Mouse (Mus musculus) stomach, embryonic 16.5 days (tissue): ENCODE measurements around the gene Sod2. TPM values are rescaled to one million over a fixed set of nuclear protein-coding genes. Genes with fewer than 3 reads are reported as not detected.
A peak's percentile ranks its signal among the peaks of the same experiment; 100 is the strongest.
"Not testable (repeated sequence)": the region's sequence is repeated elsewhere in the genome, so short reads cannot be mapped to it uniquely, and the experiment has no call there.

Source experiments
- ATAC-seq: fragments of 200-750 bp; cut with Nextera tagmentation; 2 replicates; pipeline ENCODE4 v1.8.0; 2017; ENCODE audit warnings: moderate number of reproducible peaks, moderate TSS enrichment; ENCODE audit not compliant: insufficient read depth, low FRiP score
- H3K27ac ChIP-seq: fragments of 300-500 bp; sonication (generic); 2 replicates; pipeline ENCODE4 v1.5.1; 2014; ENCODE audit warnings: low read length
- H3K27me3 ChIP-seq: fragments of 300-500 bp; sonication (generic); 2 replicates; pipeline ENCODE4 v1.6.1; 2014; ENCODE audit warnings: low read length, control low read depth, mixed read lengths; ENCODE audit not compliant: control insufficient read depth, insufficient read depth
- H3K36me3 ChIP-seq: fragments of 300-500 bp; sonication (generic); 2 replicates; pipeline ENCODE4 v1.6.1; 2014; ENCODE audit warnings: low read length; ENCODE audit not compliant: control insufficient read depth, insufficient read depth
- H3K4me1 ChIP-seq: fragments of 300-500 bp; sonication (generic); 2 replicates; pipeline ENCODE4 v1.6.1; 2014; ENCODE audit warnings: low read length, control low read depth, mixed read lengths; ENCODE audit not compliant: control insufficient read depth, insufficient read depth
- H3K4me2 ChIP-seq: fragments of 300-500 bp; sonication (generic); 2 replicates; pipeline ENCODE4 v1.6.1; 2014; ENCODE audit warnings: low read depth, low read length, mixed read lengths
- H3K4me3 ChIP-seq: fragments of 300-500 bp; sonication (generic); replicated peaks from 2 replicates; pipeline ENCODE4 v1.5.1; 2014; ENCODE audit warnings: mild to moderate bottlenecking, low read length
- H3K9ac ChIP-seq: fragments of 300-500 bp; sonication (generic); 2 replicates; pipeline ENCODE4 v1.6.1; 2014; ENCODE audit warnings: low read length
- H3K9me3 ChIP-seq: fragments of 300-500 bp; sonication (generic); replicated peaks from 2 replicates; pipeline ENCODE4 v1.6.1; 2016; ENCODE audit warnings: low read length, control low read depth; ENCODE audit not compliant: control insufficient read depth
- WGBS: fragments of 180-500 bp; shearing (Covaris S2); extraction: QIAGEN DNeasy Blood & Tissue Kit; methylation state at CpG from one replicate; pipeline ENCODE4 v1.1.7; 2014; 5-methylcytosine and 5-hydroxymethylcytosine counted together
- polyA plus RNA-seq: library from polyadenylated mRNA; unstranded; fragments of >200 nt; fragmentation: Nextera tagmentation; extraction: Ambion mirVana; gene quantifications from 2 replicates; pipeline ENCODE4 v1.2.1, GENCODE M21; 2015

The Sod2 gene
- polyA plus RNA-seq, 1 experiment from 2014 or later = 130 TPM

DNA sequence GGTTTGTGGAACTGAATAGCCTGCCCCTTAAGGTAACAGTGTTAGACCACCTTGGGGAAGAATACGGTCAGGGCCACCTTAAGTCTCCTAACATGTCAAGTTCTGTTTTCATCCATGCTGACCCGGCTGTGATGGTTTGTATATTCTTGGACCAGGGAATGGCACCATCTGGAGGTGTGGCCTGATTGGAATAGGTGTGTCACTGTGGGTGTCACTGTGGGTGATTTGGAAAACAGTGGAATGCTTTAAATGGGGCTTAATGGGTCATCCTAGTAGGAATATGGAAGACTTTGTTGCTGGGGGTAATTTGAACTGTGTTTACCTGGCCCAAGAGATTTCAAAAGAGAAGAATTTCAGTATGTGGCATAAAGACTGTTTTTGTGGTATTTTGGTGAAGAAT, 2.2 kb upstream of the Sod2 start:
- WGBS = 49% methylated on average over 2 of the region's 2 CpGs
- not testable (repeated sequence) for H3K9ac ChIP-seq, ATAC-seq

DNA sequence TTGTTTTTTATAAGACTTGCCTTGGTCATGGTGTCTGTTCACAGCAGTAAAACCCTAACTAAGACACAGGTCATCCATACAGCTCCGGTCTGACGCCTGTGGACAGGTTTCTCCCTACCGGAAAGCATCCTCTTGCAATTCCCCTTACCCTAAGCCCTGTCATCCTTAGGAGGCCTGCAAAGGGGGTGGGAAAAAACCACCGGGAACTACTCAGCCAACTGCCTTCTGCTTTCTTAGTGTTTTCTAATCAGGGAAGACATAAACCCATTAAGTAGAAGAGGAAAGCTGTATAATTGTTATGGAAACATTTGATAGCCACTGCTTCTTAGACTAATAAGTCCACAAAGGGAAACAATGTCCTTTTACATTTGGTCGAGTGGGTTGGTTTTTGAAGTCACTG, 338 bp downstream of the Sod2 start:
- ATAC-seq = no peak
- H3K9ac ChIP-seq = peak overlapping the region; percentile 70
- peak overlapping the region; percentile 86 for H3K4me2 ChIP-seq
- H3K36me3 ChIP-seq = no peaks in the 10 kb centered on the region
- no peaks in the 10 kb centered on the region for H3K27me3 ChIP-seq
- H3K27ac ChIP-seq = peak overlapping the region; percentile 59; the same call in 1 of the 2 replicates
- peak overlapping the region; percentile 82 for H3K4me3 ChIP-seq
- WGBS = 51% methylated on average over 5 of the region's 5 CpGs
- H3K9me3 ChIP-seq = no peaks in the 10 kb centered on the region
- peaks cover 13% of the 10 kb centered on the region for H3K4me1 ChIP-seq

More for the DNA sequence above, 2.2 kb upstream of the Sod2 start:
- H3K9me3 ChIP-seq, H3K36me3 ChIP-seq, H3K27me3 ChIP-seq, H3K27ac ChIP-seq, H3K4me3 ChIP-seq, H3K4me2 ChIP-seq: not testable (repeated sequence)
- H3K4me1 ChIP-seq = peaks cover 13% of the 10 kb centered on the region

DNA sequence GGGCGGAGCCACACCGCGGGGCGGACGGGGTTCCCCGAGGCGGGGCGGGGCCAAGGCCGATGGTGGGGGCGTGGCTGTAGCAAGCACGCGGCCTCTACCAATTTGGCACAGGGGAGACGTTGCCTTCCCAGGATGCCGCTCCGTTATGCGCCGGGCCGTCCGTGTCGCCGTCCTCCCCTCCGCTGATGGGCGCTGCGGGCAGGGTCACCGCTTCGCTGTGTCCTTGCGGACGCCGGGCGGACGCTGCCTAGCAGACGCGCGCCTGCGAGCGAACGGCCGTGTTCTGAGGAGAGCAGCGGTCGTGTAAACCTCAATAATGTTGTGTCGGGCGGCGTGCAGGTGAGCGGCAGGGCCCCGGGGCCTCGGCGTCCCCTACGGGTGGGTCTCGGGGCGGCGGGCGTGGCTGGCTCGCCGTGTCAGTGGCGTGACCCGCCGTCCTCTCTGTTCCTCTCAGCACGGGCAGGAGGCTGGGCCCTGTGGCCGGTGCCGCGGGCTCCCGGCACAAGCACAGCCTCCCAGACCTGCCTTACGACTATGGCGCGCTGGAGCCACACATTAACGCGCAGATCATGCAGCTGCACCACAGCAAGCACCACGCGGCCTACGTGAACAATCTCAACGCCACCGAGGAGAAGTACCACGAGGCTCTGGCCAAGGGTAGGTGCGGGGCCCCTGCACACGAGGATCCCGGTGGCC, 1.2 kb downstream of the Sod2 start:
- peak; percentile 98 for ATAC-seq
- peak overlapping the region; percentile 86 for H3K4me2 ChIP-seq
- H3K36me3 ChIP-seq = no peaks in the 10 kb centered on the region
- peak overlapping the region; percentile 74 for H3K9ac ChIP-seq
- H3K4me3 ChIP-seq = peak overlapping the region; percentile 82
- H3K9me3 ChIP-seq = no peaks in the 10 kb centered on the region
- H3K4me1 ChIP-seq = peaks cover 13% of the 10 kb centered on the region
- no peaks in the 10 kb centered on the region for H3K27me3 ChIP-seq
- H3K27ac ChIP-seq = peak overlapping the region; percentile 89
- 0% methylated on average over 76 of the region's 76 CpGs for WGBS

GRCm38 (mm10) chr17:13008528-13008927, 1.9 kb downstream of the Sod2 start:
- Histone ChIP-seq H3K4me3 (peak overlapping the region; percentile 82), H3K9ac (peak overlapping the region; percentile 74), H3K36me3 (no peaks in the 10 kb centered on the region), H3K4me2 (peak overlapping the region; percentile 86), H3K9me3 (no peaks in the 10 kb centered on the region), H3K4me1 (peaks cover 13% of the 10 kb centered on the region), H3K27me3 (no peaks in the 10 kb centered on the region), H3K27ac (peak overlapping the region; percentile 89)
- WGBS = 5% methylated on average over 10 of the region's 10 CpGs
- ATAC-seq = no peak

GRCm38 (mm10) chr17:13009887-13010286, 3.2 kb downstream of the Sod2 start:
- no peak overlapping the region for H3K27ac ChIP-seq
- no peaks in the 10 kb centered on the region for H3K27me3 ChIP-seq
- no peak overlapping the region for H3K4me2 ChIP-seq
- no peak overlapping the region for H3K9ac ChIP-seq
- H3K4me3 ChIP-seq = no peak overlapping the region
- ATAC-seq = no peak
- H3K4me1 ChIP-seq = peaks cover 13% of the 10 kb centered on the region
- WGBS = 20% methylated on average over 3 of the region's 3 CpGs
- no peaks in the 10 kb centered on the region for H3K9me3 ChIP-seq
- H3K36me3 ChIP-seq = peaks cover under 1% of the 10 kb centered on the region; the same call in 1 of the 2 replicates

DNA sequence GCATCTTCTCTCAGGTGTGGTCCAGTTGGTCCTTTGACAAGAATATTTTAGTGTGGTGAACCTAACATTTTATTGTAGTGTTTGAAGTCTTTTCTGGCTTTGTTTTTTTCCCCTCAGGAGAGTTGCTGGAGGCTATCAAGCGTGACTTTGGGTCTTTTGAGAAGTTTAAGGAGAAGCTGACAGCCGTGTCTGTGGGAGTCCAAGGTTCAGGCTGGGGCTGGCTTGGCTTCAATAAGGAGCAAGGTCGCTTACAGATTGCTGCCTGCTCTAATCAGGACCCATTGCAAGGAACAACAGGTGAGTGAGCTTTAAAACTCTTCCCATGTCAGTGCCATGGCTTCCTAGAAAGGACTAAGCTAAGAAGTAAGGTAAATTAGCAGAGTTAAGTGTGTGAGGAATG, 6.7 kb downstream of the Sod2 start:
- 78% methylated on average over 3 of the region's 3 CpGs for WGBS
- no peaks in the 10 kb centered on the region for H3K27me3 ChIP-seq
- no peak for ATAC-seq

GRCm38 (mm10) chr17:13036627-13037192, 30.1 kb downstream of the Sod2 start:
- not testable (repeated sequence) for H3K36me3 ChIP-seq, H3K27ac ChIP-seq, H3K4me1 ChIP-seq, H3K4me2 ChIP-seq, H3K4me3 ChIP-seq, H3K9ac ChIP-seq, H3K27me3 ChIP-seq, H3K9me3 ChIP-seq
- WGBS = 94% methylated on average over 3 of the region's 12 CpGs
- ATAC-seq = peak; percentile 13; the same call in 1 of the 2 replicates

More for the DNA sequence above, 6.7 kb downstream of the Sod2 start:
- Histone ChIP-seq H3K27ac (no peak overlapping the region), H3K4me1 (peaks cover 7% of the 10 kb centered on the region), H3K4me2 (no peak overlapping the region), H3K4me3 (no peak overlapping the region), H3K9me3 (no peaks in the 10 kb centered on the region), H3K9ac (no peak overlapping the region), H3K36me3 (peaks cover 4% of the 10 kb centered on the region; the same call in 1 of the 2 replicates)

- not testable (repeated sequence) for H3K27me3 ChIP-seq, H3K9me3 ChIP-seq, H3K9ac ChIP-seq, H3K4me3 ChIP-seq, H3K4me1 ChIP-seq, H3K27ac ChIP-seq, H3K36me3 ChIP-seq, H3K4me2 ChIP-seq
- peak; percentile 59; the same call in 1 of the 2 replicates for ATAC-seq
- WGBS = 5% methylated on average over 3 of the region's 4 CpGs
Measured at GRCm38 (mm10) chr17:13043846-13044673, 37.4 kb downstream of the Sod2 start.
